ENCODE assay signal across 18 mouse cellular contexts in the genomic region with DNA sequence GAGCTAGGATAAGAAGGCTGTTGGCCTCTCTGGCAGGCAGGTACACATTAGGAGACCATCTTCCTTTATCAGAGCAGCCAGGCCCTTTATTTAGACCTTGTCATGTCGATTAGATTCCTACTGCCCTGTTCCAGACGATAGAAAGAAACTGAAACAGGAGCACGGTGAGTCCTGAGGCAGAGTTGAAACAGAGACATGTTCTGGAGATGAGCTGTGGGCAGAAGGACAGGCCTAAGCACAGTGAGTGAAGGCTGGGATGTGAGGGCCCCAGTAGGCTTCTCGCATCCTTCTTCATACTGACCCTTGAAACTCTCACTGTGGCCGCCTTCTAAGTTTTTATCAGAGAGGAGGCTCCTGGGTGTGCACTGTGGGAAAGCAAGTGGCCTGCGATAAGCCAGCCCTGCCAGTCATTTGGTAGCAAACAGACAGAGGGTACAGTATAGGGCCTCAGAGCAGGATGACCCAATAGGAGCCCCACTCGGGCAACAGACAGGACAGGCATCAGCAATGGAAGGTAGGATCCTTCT. TPM values are rescaled to one million over a fixed set of nuclear protein-coding genes. Genes with fewer than 3 reads are reported as not detected.
A peak's percentile ranks its signal among the peaks of the same experiment; 100 is the strongest.
DNase-seq lines count a peak whose midpoint lies in the region; ATAC-seq and TF ChIP-seq lines count a peak whose summit lies in the region.
"Had no signal": no experiment of that assay in that cellular context is flagged by ENCODE, and none has a peak within 500 bp of the region (broad histone marks: within the 10 kb centered on the region; RNA-seq: fewer than 3 reads in every experiment).

No protein-coding gene starts in this region.

- DNase-seq in heart, postnatal 25 days (ENCODE audit: low spot score), result no peak
- peak; percentile 75 for DNase-seq in MEL (ENCODE audit: low read depth, low spot score)
- no peak for DNase-seq in cerebellum, postnatal 25 days
- DNase-seq in thymus, adult 2 months, result no peak
- DNase-seq: adrenal gland, postnatal 10 days; cerebellum, adult 9-10 months; gastrocnemius, adult 2 months; kidney, adult 8-10 months; layer of hippocampus, postnatal 36 days; thymus, postnatal 36 days had no signal

- H3K36me3 ChIP-seq in heart, embryonic 13.5 days, result peaks cover 14% of the 10 kb centered on the region
- H3K36me3 ChIP-seq in MEL (ENCODE audit: control insufficient read depth in 1 of 2, insufficient read depth in 2 of 2, low read length in 2 of 2), result peaks cover 0 to 43% of the 10 kb centered on the region in 2 experiments; a peak in 3 of 4 replicates
- peaks cover 77% of the 10 kb centered on the region for H3K36me3 ChIP-seq in erythroblast, embryonic 14.5 days (ENCODE audit: control insufficient read depth)
- H3K36me3 ChIP-seq in thymus, adult 2 months (ENCODE audit: control insufficient read depth, insufficient read depth, low read length), result no peaks in the 10 kb centered on the region
- H3K36me3 ChIP-seq: embryonic facial prominence, embryonic 15.5 days; limb, embryonic 15.5 days had no signal

- no peaks in the 10 kb centered on the region for H3K27me3 ChIP-seq in heart, embryonic 13.5 days (replicated peaks)
- no peaks in the 10 kb centered on the region for H3K27me3 ChIP-seq in MEL (ENCODE audit: control insufficient read depth in 1 of 2, insufficient read depth in 2 of 2, low read length in 2 of 2)
- no peaks in the 10 kb centered on the region for H3K27me3 ChIP-seq in erythroblast, embryonic 14.5 days (ENCODE audit: control insufficient read depth)
- no peaks in the 10 kb centered on the region for H3K27me3 ChIP-seq in thymus, adult 2 months (ENCODE audit: control insufficient read depth, insufficient read depth, low read length)
- H3K27me3 ChIP-seq: embryonic facial prominence, embryonic 15.5 days; limb, embryonic 15.5 days; midbrain, embryonic 12.5 days; Patski had no signal

- TF ChIP-seq EP300 in MEL (IDR thresholded peaks at IDR 0.05; ENCODE audit: low read depth in 1 of 2, low read length in 2 of 2), result peak; percentile 64 to 80; a peak in 3 of 4 replicates

- H3K27ac ChIP-seq in heart, embryonic 13.5 days (replicated peaks), result peak overlapping the region; percentile 41
- peak overlapping the region; percentile 93 for H3K27ac ChIP-seq in MEL (ENCODE audit: control insufficient read depth, low read depth, low read length)
- no peak overlapping the region for H3K27ac ChIP-seq in thymus, adult 2 months (ENCODE audit: control insufficient read depth, insufficient read depth, low read length)
- H3K27ac ChIP-seq: embryonic facial prominence, embryonic 15.5 days; gastrocnemius, adult 2 months; limb, embryonic 15.5 days; midbrain, embryonic 12.5 days had no signal

- TF ChIP-seq RAD21 in MEL (IDR thresholded peaks at IDR 0.05; ENCODE audit: low read depth, low read length), result no peak

- no peak for TF ChIP-seq CTCF in MEL (IDR thresholded peaks at IDR 0.05 in 2 of 3, conservative IDR thresholded peaks at IDR 0.05 in 1 of 3; ENCODE audit: control insufficient read depth in 1 of 3, insufficient read depth in 1 of 3, low read depth in 2 of 3, low read length in 3 of 3, poor library complexity in 1 of 3, severe bottlenecking in 1 of 3)
- no peak for TF ChIP-seq CTCF in thymus, adult 2 months (IDR thresholded peaks at IDR 0.05; ENCODE audit: borderline replicate concordance, control insufficient read depth, extremely low read depth, insufficient read depth, low read length, poor library complexity)

- peak overlapping the region; percentile 42 for H3K4me2 ChIP-seq in heart, embryonic 13.5 days
- H3K4me2 ChIP-seq: embryonic facial prominence, embryonic 15.5 days; limb, embryonic 15.5 days; midbrain, embryonic 12.5 days had no signal

- no peak for ATAC-seq in heart, embryonic 13.5 days (ENCODE audit: extremely low read depth, insufficient number of reproducible peaks, low FRiP score, low TSS enrichment)
- ATAC-seq in megakaryocyte-erythroid progenitor cell, adult 5-6 weeks (replicated peaks; ENCODE audit: low FRiP score, low TSS enrichment, poor library complexity, severe bottlenecking), result peak; percentile 77
- ATAC-seq in frontal cortex, adult (ENCODE audit: low TSS enrichment), result no peak
- ATAC-seq: Patski had no signal

- no peaks in the 10 kb centered on the region for H3K9me3 ChIP-seq in heart, embryonic 13.5 days
- no peaks in the 10 kb centered on the region for H3K9me3 ChIP-seq in MEL (replicated peaks; ENCODE audit: insufficient read depth, low read length)
- no peaks in the 10 kb centered on the region for H3K9me3 ChIP-seq in erythroblast, embryonic 14.5 days (ENCODE audit: control insufficient read depth, low read length)
- H3K9me3 ChIP-seq: embryonic facial prominence, embryonic 15.5 days; limb, embryonic 15.5 days; midbrain, embryonic 12.5 days had no signal

- WGBS in heart, embryonic 13.5 days, result 59% methylated on average over 7 of the region's 7 CpGs
- 92% methylated on average over 7 of the region's 7 CpGs for WGBS in thymus, adult 2 months

- intact Hi-C loops in heart, postnatal 25 days (cut with DNase I), result loop anchor here (5.0 kb wide), 1 partner anchor 81 kb away; the partner anchor contains the start of genes Arvcf and Tango2

- H3K4me3 ChIP-seq in heart, embryonic 13.5 days, result 0 out of 2 replicates have a peak overlapping the region, but pooled peaks have one; percentile 12
- H3K4me3 ChIP-seq in MEL (ENCODE audit: control insufficient read depth in 1 of 2, insufficient read depth in 1 of 2, low read depth in 2 of 2, low read length in 2 of 2), result peak overlapping the region; percentile 36 to 46
- H3K4me3 ChIP-seq in erythroblast, embryonic 14.5 days (replicated peaks), result peak overlapping the region; percentile 89
- H3K4me3 ChIP-seq in thymus, adult 2 months (ENCODE audit: control insufficient read depth, insufficient read depth, low read length), result no peak overlapping the region
- H3K4me3 ChIP-seq: embryonic facial prominence, embryonic 15.5 days; gastrocnemius, adult 2 months; limb, embryonic 15.5 days; midbrain, embryonic 12.5 days had no signal

- H3K4me1 ChIP-seq in heart, embryonic 13.5 days, result peaks cover 53% of the 10 kb centered on the region
- H3K4me1 ChIP-seq in MEL (ENCODE audit: control insufficient read depth in 1 of 2, insufficient read depth in 2 of 2, low read length in 2 of 2), result peaks cover 35 to 42% of the 10 kb centered on the region in 2 experiments
- H3K4me1 ChIP-seq in erythroblast, embryonic 14.5 days (ENCODE audit: control insufficient read depth), result peaks cover 78% of the 10 kb centered on the region
- peaks cover 27% of the 10 kb centered on the region for H3K4me1 ChIP-seq in thymus, adult 2 months (replicated peaks; ENCODE audit: control insufficient read depth, insufficient read depth, low read length)

- peak overlapping the region; percentile 47 for H3K9ac ChIP-seq in heart, embryonic 13.5 days
- peak overlapping the region; percentile 62 for H3K9ac ChIP-seq in MEL (ENCODE audit: control insufficient read depth, low read depth, low read length, poor library complexity, severe bottlenecking)
- H3K9ac ChIP-seq: embryonic facial prominence, embryonic 15.5 days; limb, embryonic 15.5 days; midbrain, embryonic 12.5 days had no signal

- TF ChIP-seq POLR2A in MEL (IDR thresholded peaks at IDR 0.05; ENCODE audit: control insufficient read depth in 1 of 2, insufficient read depth in 1 of 2, low read depth in 1 of 2, low read length in 2 of 2, poor library complexity in 1 of 2), result peak in 1 of 2 experiments; percentile 52; a peak in 2 of 4 replicates
- TF ChIP-seq POLR2A in thymus, adult 2 months (IDR thresholded peaks at IDR 0.05; ENCODE audit: control insufficient read depth, extremely low read depth, insufficient read depth, low read length, poor library complexity), result no peak

- peaks cover 30% of the 10 kb centered on the region for H3K79me2 ChIP-seq in MEL (ENCODE audit: control insufficient read depth, insufficient read depth, low read length, poor library complexity)

TF ChIP-seq in MEL, 35 proteins besides CTCF, POLR2A, EP300 and RAD21 (continues in another document):
- TF ChIP-seq MAFK (IDR thresholded peaks at IDR 0.05; ENCODE audit: borderline replicate concordance, low read depth, low read length), result no peak
- TF ChIP-seq RCOR1 (IDR thresholded peaks at IDR 0.05; ENCODE audit: low read depth, low read length), result no peak; the same call in 1 of the 2 replicates
- peak; percentile 80 for TF ChIP-seq GATA1 (IDR thresholded peaks at IDR 0.05; ENCODE audit: low read depth, low read length)
- TF ChIP-seq MYB (IDR thresholded peaks at IDR 0.05; ENCODE audit: low read depth, low read length), result 0 out of 2 replicates have a peak, but pooled peaks have one; percentile 9
- TF ChIP-seq NRF1 (IDR thresholded peaks at IDR 0.05; ENCODE audit: insufficient read depth, low read depth, low read length, poor library complexity, severe bottlenecking), result no peak
- TF ChIP-seq SIN3A (IDR thresholded peaks at IDR 0.05; ENCODE audit: low read length), result peak; percentile 59; the same call in 1 of the 2 replicates
- TF ChIP-seq KAT2A (conservative IDR thresholded peaks at IDR 0.05; ENCODE audit: low read depth, low read length), result peak; percentile 32; the same call in 1 of the 2 replicates
- peak; percentile 77 for TF ChIP-seq ETS1 (IDR thresholded peaks at IDR 0.05; ENCODE audit: low read depth, low read length)
- TF ChIP-seq MAZ (IDR thresholded peaks at IDR 0.05; ENCODE audit: low read depth, low read length), result peak; percentile 52; the same call in 1 of the 2 replicates
- no peak for TF ChIP-seq JUND (IDR thresholded peaks at IDR 0.05; ENCODE audit: low read depth, low read length)

RNA-seq across cellular contexts. Expression of gene Comt, which starts 1.9 kb away (rescaled TPM):
- polyA plus RNA-seq in heart, embryonic 13.5 days (2015; fragmentation: Nextera tagmentation; extraction: Ambion mirVana), result 101 and 108 TPM in 2 replicates
- total RNA-seq in heart, postnatal 25 days (2021), result 100 to 1,000 TPM; 112 TPM
- total RNA-seq in MEL (2012; rRNA removed), result 48.8 and 62.5 TPM in 2 replicates
- polyA plus RNA-seq in MEL (2012; ENCODE audit: insufficient read depth in 1 of 2, insufficient read length in 2 of 2, low read depth in 1 of 2, low replicate concordance in 2 of 2, missing spikeins in 1 of 2), result 10 to 100 TPM in 1 of 2 experiments, not detected in 1; 71.8 TPM
- 7.4 and 19.9 TPM in 2 replicates for polyA plus RNA-seq in erythroblast, embryonic 14.5 days (2012)
- 84.0 and 105 TPM in 2 replicates for total RNA-seq in megakaryocyte-erythroid progenitor cell, adult 5-6 weeks (2014; fragmentation: Nextera tagmentation)
- total RNA-seq in megakaryocyte-erythroid progenitor cell, adult 5-6 weeks (2017), result 56.1 and 59.7 TPM in 2 replicates
- 104 and 108 TPM in 2 replicates for polyA plus RNA-seq in thymus, adult 2 months (2012; rRNA removed)

RNA-seq across cellular contexts. Expression of gene Txnrd2, which starts 2.4 kb away (rescaled TPM):
- 34.5 and 37.4 TPM in 2 replicates for polyA plus RNA-seq in heart, embryonic 13.5 days (2015; fragmentation: Nextera tagmentation; extraction: Ambion mirVana)
- 10 to 100 TPM; 36.1 to 38.2 TPM for total RNA-seq in heart, postnatal 25 days (2021)
- 25.7 and 31.2 TPM in 2 replicates for total RNA-seq in MEL (2012; rRNA removed)
- polyA plus RNA-seq in MEL (2012; ENCODE audit: insufficient read depth in 1 of 2, insufficient read length in 2 of 2, low read depth in 1 of 2, low replicate concordance in 2 of 2, missing spikeins in 1 of 2), result 10 to 100 TPM in 1 of 2 experiments, not detected in 1; 46.8 TPM
- 16.0 and 18.6 TPM in 2 replicates for polyA plus RNA-seq in erythroblast, embryonic 14.5 days (2012)
- 75.4 and 82.3 TPM in 2 replicates for total RNA-seq in megakaryocyte-erythroid progenitor cell, adult 5-6 weeks (2014; fragmentation: Nextera tagmentation)
- total RNA-seq in megakaryocyte-erythroid progenitor cell, adult 5-6 weeks (2017), result 97.2 and 145 TPM in 2 replicates
- 10.6 and 10.7 TPM in 2 replicates for polyA plus RNA-seq in thymus, adult 2 months (2012; rRNA removed)
